Mouse (Mus musculus): ENCODE data around the gene Klhl36. TPM values are rescaled to one million over a fixed set of nuclear protein-coding genes. Genes with fewer than 3 reads are reported as not detected.

Gene Klhl36
- polyA plus RNA-seq, 1 experiment from 2014 or later = 13.0 TPM

GRCm38 (mm10) chr8:119826982-119827381, 35.1 kb upstream of the Klhl36 start:
- Histone ChIP-seq H3K9me3 (no peaks in the 10 kb centered on the region), H3K9ac (replicated peaks) (no peak overlapping the region), H3K4me1 (replicated peaks) (peaks cover 62% of the 10 kb centered on the region), H3K4me3 (replicated peaks) (no peak overlapping the region), H3K27me3 (no peaks in the 10 kb centered on the region), H3K27ac (no peak overlapping the region), H3K4me2 (replicated peaks) (no peak overlapping the region), H3K36me3 (peaks cover 8% of the 10 kb centered on the region)
- no peak for ATAC-seq
- WGBS = 86% methylated on average over 5 of the region's 5 CpGs

GRCm38 (mm10) chr8:119827721-119828153, 34.3 kb upstream of the Klhl36 start:
- H3K27ac ChIP-seq = 0 out of 2 replicates have a peak overlapping the region, but pooled peaks have one; percentile 39
- H3K27me3 ChIP-seq = no peaks in the 10 kb centered on the region
- H3K9ac ChIP-seq (replicated peaks) = peak overlapping the region; percentile 23; the same call in 1 of the 2 replicates
- H3K4me3 ChIP-seq (replicated peaks) = no peak overlapping the region
- no peaks in the 10 kb centered on the region for H3K9me3 ChIP-seq
- H3K36me3 ChIP-seq = peaks cover under 1% of the 10 kb centered on the region; the same call in 1 of the 2 replicates
- peaks cover 70% of the 10 kb centered on the region for H3K4me1 ChIP-seq (replicated peaks)
- H3K4me2 ChIP-seq (replicated peaks) = no peak overlapping the region
- WGBS = 33% methylated on average over 4 of the region's 4 CpGs
- no peak for ATAC-seq

DNA sequence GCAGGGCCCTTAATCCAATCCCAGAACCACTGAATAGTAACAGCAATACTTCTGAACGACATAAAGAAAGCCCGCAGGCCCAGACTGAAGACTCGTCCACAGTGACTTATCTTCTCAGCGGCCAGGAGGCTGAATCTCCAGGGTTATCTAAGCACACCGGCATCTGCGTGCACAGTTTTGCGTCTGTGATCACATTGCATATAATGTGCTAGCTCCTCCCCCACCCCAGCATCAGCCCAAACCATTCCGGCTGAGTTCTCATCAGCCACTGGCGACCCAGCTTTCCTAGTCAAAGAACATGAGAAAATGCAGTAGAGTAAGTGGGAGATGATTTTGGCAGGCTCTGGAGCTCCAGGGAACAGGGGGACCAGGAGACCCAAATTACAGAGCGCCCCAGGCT, 33.1 kb upstream of the Klhl36 start:
- Histone ChIP-seq H3K4me1 (replicated peaks) (peaks cover 80% of the 10 kb centered on the region), H3K9ac (replicated peaks) (0 out of 2 replicates have a peak overlapping the region, but pooled peaks have one; percentile 4), H3K27me3 (no peaks in the 10 kb centered on the region), H3K9me3 (no peaks in the 10 kb centered on the region), H3K4me3 (replicated peaks) (no peak overlapping the region), H3K36me3 (0 out of 2 replicates have a peak, but pooled peaks cover 3% of the 10 kb centered on the region), H3K4me2 (replicated peaks) (no peak overlapping the region), H3K27ac (0 out of 2 replicates have a peak overlapping the region, but pooled peaks have one; percentile 20)
- WGBS = 64% methylated on average over 10 of the region's 10 CpGs
- ATAC-seq = no peak

DNA sequence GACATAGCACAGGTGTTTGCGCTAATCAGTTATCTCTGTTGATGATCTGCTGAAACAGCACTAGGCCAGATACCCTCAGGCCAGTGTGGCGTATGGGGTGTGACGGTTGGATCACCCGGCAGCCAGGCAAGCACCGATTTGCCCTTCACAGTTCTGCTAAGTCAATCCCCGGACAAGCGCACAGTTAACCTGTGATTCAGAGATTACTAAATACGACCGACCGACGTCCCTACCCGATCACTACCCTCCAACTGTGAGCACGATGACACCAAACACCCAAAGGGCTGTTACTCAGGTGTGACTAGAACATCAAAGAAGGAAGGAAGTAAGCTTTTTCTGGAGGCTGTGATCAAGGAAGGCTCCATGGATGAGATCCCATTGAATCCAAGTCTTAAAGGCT, 32.6 kb upstream of the Klhl36 start:
- H3K36me3 ChIP-seq = peaks cover 5% of the 10 kb centered on the region; the same call in 1 of the 2 replicates
- no peak overlapping the region for H3K4me3 ChIP-seq (replicated peaks)
- no peaks in the 10 kb centered on the region for H3K9me3 ChIP-seq
- no peak overlapping the region for H3K4me2 ChIP-seq (replicated peaks)
- WGBS = 83% methylated on average over 13 of the region's 13 CpGs
- no peaks in the 10 kb centered on the region for H3K27me3 ChIP-seq
- H3K4me1 ChIP-seq (replicated peaks) = peaks cover 78% of the 10 kb centered on the region
- 0 out of 2 replicates have a peak overlapping the region, but pooled peaks have one; percentile 20 for H3K27ac ChIP-seq
- no peak for ATAC-seq
- no peak overlapping the region for H3K9ac ChIP-seq (replicated peaks)

- Histone ChIP-seq H3K27me3 (no peaks in the 10 kb centered on the region), H3K4me3 (replicated peaks) (no peak overlapping the region), H3K9ac (replicated peaks) (peak overlapping the region; percentile 32; the same call in 1 of the 2 replicates), H3K4me1 (replicated peaks) (peaks cover 78% of the 10 kb centered on the region), H3K36me3 (peaks cover 7% of the 10 kb centered on the region; the same call in 1 of the 2 replicates), H3K4me2 (replicated peaks) (0 out of 2 replicates have a peak overlapping the region, but pooled peaks have one; percentile 15), H3K27ac (no peak overlapping the region), H3K9me3 (no peaks in the 10 kb centered on the region)
- no peak for ATAC-seq
- WGBS = 61% methylated on average over 16 of the region's 16 CpGs
Observed at GRCm38 (mm10) chr8:119829870-119830580, 32.0 kb upstream of the Klhl36 start.

DNA sequence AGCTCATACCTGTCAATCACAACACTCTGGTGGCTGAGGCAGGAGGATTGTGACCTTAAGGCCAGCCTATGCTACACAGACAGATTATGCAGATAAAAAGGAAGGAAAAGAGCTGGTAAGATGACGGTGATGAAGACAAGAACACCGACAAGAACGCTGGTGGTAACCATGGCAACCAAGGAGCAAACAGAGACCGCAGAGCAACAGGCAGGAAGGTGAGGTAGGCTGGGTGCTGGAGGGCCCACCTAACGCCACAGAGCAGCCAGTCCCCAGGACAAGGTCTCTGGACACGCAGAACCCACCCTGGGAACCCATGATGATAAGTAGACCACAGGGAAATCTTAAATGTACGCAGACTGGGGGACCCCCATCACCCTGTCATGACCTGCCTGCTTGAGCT, 31.5 kb upstream of the Klhl36 start:
- Histone ChIP-seq H3K27me3 (no peaks in the 10 kb centered on the region), H3K9me3 (no peaks in the 10 kb centered on the region), H3K9ac (replicated peaks) (0 out of 2 replicates have a peak overlapping the region, but pooled peaks have one; percentile 32), H3K36me3 (peaks cover 7% of the 10 kb centered on the region; the same call in 1 of the 2 replicates), H3K4me1 (replicated peaks) (peaks cover 78% of the 10 kb centered on the region), H3K4me2 (replicated peaks) (0 out of 2 replicates have a peak overlapping the region, but pooled peaks have one; percentile 15), H3K27ac (no peak overlapping the region), H3K4me3 (replicated peaks) (no peak overlapping the region)
- WGBS = 52% methylated on average over 7 of the region's 7 CpGs
- no peak; the same call in 1 of the 2 replicates for ATAC-seq

DNA sequence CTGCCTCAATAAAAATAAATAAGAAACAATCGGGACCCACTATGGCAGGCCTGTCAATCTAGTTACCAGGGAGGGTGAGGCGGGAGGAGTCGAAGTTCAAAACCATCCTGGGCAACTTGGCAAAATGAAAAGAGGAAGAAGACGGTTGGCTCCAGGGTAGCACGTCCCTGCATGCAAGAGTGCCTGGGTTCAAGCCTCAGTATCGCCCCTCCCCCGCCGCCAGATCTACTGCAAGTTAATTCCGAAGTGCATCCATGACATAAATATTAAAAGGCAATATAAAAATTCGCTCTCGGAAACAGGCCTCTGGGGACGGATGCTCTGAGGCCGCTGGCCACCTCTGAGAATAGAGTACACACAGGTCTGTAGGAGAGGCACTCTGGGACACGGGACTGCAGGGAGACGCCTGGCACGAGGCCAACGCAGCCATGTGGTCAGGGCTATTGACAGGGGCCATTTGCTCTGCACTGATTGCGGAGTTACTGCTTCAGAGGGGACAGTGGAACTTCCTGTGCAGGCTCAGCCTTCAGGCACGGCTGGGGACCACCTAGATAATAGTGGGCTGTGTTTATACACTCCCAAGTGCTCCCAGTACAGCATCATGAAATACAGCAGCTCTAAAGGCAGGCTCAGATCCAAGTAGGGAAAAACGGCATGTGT, 30.6 kb upstream of the Klhl36 start:
- peak overlapping the region; percentile 30 for H3K4me2 ChIP-seq (replicated peaks)
- H3K9ac ChIP-seq (replicated peaks) = peak overlapping the region; percentile 37
- peaks cover 85% of the 10 kb centered on the region for H3K4me1 ChIP-seq (replicated peaks)
- no peaks in the 10 kb centered on the region for H3K27me3 ChIP-seq
- 0 out of 2 replicates have a peak overlapping the region, but pooled peaks have one; percentile 8 for H3K4me3 ChIP-seq (replicated peaks)
- H3K36me3 ChIP-seq = peaks cover 7% of the 10 kb centered on the region; the same call in 1 of the 2 replicates
- peak; percentile 67 for ATAC-seq
- peak overlapping the region; percentile 66 for H3K27ac ChIP-seq
- H3K9me3 ChIP-seq = no peaks in the 10 kb centered on the region
- WGBS = 28% methylated on average over 20 of the region's 20 CpGs

GRCm38 (mm10) chr8:119832101-119832617, 29.9 kb upstream of the Klhl36 start:
- WGBS = 66% methylated on average over 7 of the region's 7 CpGs
- peak; percentile 19; the same call in 1 of the 2 replicates for ATAC-seq
- Histone ChIP-seq H3K9ac (replicated peaks) (peak overlapping the region; percentile 37), H3K27me3 (no peaks in the 10 kb centered on the region), H3K4me2 (replicated peaks) (peak overlapping the region; percentile 30), H3K4me3 (replicated peaks) (no peak overlapping the region), H3K27ac (peak overlapping the region; percentile 66), H3K4me1 (replicated peaks) (peaks cover 85% of the 10 kb centered on the region), H3K36me3 (peaks cover 12% of the 10 kb centered on the region), H3K9me3 (no peaks in the 10 kb centered on the region)

GRCm38 (mm10) chr8:119832931-119833330, 29.1 kb upstream of the Klhl36 start:
- no peaks in the 10 kb centered on the region for H3K27me3 ChIP-seq
- no peak for ATAC-seq
- no peak overlapping the region for H3K4me3 ChIP-seq (replicated peaks)
- peak overlapping the region; percentile 51 for H3K9ac ChIP-seq (replicated peaks)
- H3K4me2 ChIP-seq (replicated peaks) = peak overlapping the region; percentile 23
- 12% methylated on average over 5 of the region's 5 CpGs for WGBS
- peaks cover 12% of the 10 kb centered on the region for H3K36me3 ChIP-seq
- no peaks in the 10 kb centered on the region for H3K9me3 ChIP-seq
- H3K27ac ChIP-seq = peak overlapping the region; percentile 66
- H3K4me1 ChIP-seq (replicated peaks) = peaks cover 85% of the 10 kb centered on the region

DNA sequence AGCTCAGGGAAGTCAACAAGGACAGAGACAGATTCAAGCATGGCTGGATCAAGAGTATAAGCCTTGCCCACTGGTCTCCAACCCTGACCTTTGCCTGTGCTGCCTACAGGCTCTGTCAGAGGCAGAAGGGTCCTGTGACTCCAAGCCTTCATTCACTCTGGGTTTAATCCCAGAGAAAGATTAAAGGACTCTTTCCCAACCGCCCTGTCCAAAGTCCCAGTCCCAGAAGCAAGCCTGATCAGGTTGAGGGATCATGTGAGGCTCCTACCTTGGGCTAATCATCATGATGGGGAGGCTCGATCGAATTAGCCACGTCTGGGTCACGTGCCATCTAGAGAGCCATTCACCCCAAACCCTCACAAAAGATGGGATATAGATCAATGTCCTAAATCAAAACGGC, 27.4 kb upstream of the Klhl36 start:
- Histone ChIP-seq H3K27ac (no peak overlapping the region), H3K9ac (replicated peaks) (no peak overlapping the region), H3K27me3 (no peaks in the 10 kb centered on the region), H3K4me1 (replicated peaks) (peaks cover 85% of the 10 kb centered on the region), H3K9me3 (no peaks in the 10 kb centered on the region), H3K36me3 (peaks cover 12% of the 10 kb centered on the region), H3K4me3 (replicated peaks) (no peak overlapping the region), H3K4me2 (replicated peaks) (no peak overlapping the region)
- WGBS = 90% methylated on average over 6 of the region's 6 CpGs
- ATAC-seq = no peak

GRCm38 (mm10) chr8:119835270-119835669, 26.8 kb upstream of the Klhl36 start:
- no peaks in the 10 kb centered on the region for H3K27me3 ChIP-seq
- H3K36me3 ChIP-seq = peaks cover 12% of the 10 kb centered on the region
- H3K4me2 ChIP-seq (replicated peaks) = no peak overlapping the region
- WGBS = 93% methylated on average over 5 of the region's 5 CpGs
- H3K27ac ChIP-seq = no peak overlapping the region
- H3K9me3 ChIP-seq = no peaks in the 10 kb centered on the region
- no peak overlapping the region for H3K4me3 ChIP-seq (replicated peaks)
- peaks cover 82% of the 10 kb centered on the region for H3K4me1 ChIP-seq (replicated peaks)
- no peak overlapping the region for H3K9ac ChIP-seq (replicated peaks)
- ATAC-seq = no peak

Data from midbrain, embryonic 13.5 days (tissue).